1 mouse cellular context compared by ENCODE assay signal in genomic region chr4:133672845-133673647, GRCm38 (mm10).
TF ChIP-seq lines count a peak whose summit lies in the region.

No protein-coding gene starts in this region.

TF ChIP-seq in MEL, 35 proteins besides CTCF, POLR2A, EP300 and RAD21 (continued from another document):
- TF ChIP-seq POLR2AphosphoS2 (IDR thresholded peaks at IDR 0.05; ENCODE audit: low read length) (no peak; the same call in 1 of the 2 replicates), NELFE (IDR thresholded peaks at IDR 0.05; ENCODE audit: low read depth, low read length) (peak; percentile 46), TAL1 (IDR thresholded peaks at IDR 0.05; ENCODE audit: low read length) (peak; percentile 77), UBTF (IDR thresholded peaks at IDR 0.05; ENCODE audit: borderline replicate concordance, insufficient read depth, low read depth, low read length) (0 out of 2 replicates have a peak, but pooled peaks have one; percentile 35), USF1 (IDR thresholded peaks at IDR 0.05; ENCODE audit: low read depth, low read length) (no peak), MAFK (IDR thresholded peaks at IDR 0.05; ENCODE audit: borderline replicate concordance, low read depth, low read length) (peak; percentile 87), GABPA (IDR thresholded peaks at IDR 0.05; ENCODE audit: low read depth, low read length) (no peak), MXI1 (IDR thresholded peaks at IDR 0.05; ENCODE audit: low read depth, low read length) (peak; percentile 64; the same call in 1 of the 2 replicates), MYB (IDR thresholded peaks at IDR 0.05; ENCODE audit: low read depth, low read length) (peak; percentile 98), CHD1 (IDR thresholded peaks at IDR 0.05; ENCODE audit: low read depth, low read length) (peak; percentile 97; the same call in 1 of the 2 replicates), KAT2A (conservative IDR thresholded peaks at IDR 0.05; ENCODE audit: low read depth, low read length) (no peak; the same call in 1 of the 2 replicates), ZC3H11A (IDR thresholded peaks at IDR 0.05; ENCODE audit: low read depth, low read length) (no peak), RCOR1 (IDR thresholded peaks at IDR 0.05; ENCODE audit: low read depth, low read length) (peak; percentile 98), MYC (IDR thresholded peaks at IDR 0.05; ENCODE audit: low read depth, low read length) (no peak; the same call in 1 of the 2 replicates), TCF12 (IDR thresholded peaks at IDR 0.05; ENCODE audit: low read depth, low read length) (peak; percentile 93), MAX (IDR thresholded peaks at IDR 0.05; ENCODE audit: low read length) (no peak), TBP (IDR thresholded peaks at IDR 0.05; ENCODE audit: low read depth, low read length) (peak; percentile 92), JUND (IDR thresholded peaks at IDR 0.05; ENCODE audit: low read depth, low read length) (peak; percentile 60; the same call in 1 of the 2 replicates), MAZ (IDR thresholded peaks at IDR 0.05; ENCODE audit: low read depth, low read length) (peak; percentile 93), ELF1 (IDR thresholded peaks at IDR 0.05; ENCODE audit: low read depth, low read length) (0 out of 2 replicates have a peak, but pooled peaks have one; percentile 39), POLR2AphosphoS5 (IDR thresholded peaks at IDR 0.05; ENCODE audit: borderline replicate concordance, low read depth, low read length) (no peak), NRF1 (IDR thresholded peaks at IDR 0.05; ENCODE audit: insufficient read depth, low read depth, low read length, poor library complexity, severe bottlenecking) (0 out of 2 replicates have a peak, but pooled peaks have one; percentile 0), SIN3A (IDR thresholded peaks at IDR 0.05; ENCODE audit: low read length) (peak; percentile 89), ZKSCAN1 (IDR thresholded peaks at IDR 0.05; ENCODE audit: low read depth, low read length) (no peak), ETS1 (IDR thresholded peaks at IDR 0.05; ENCODE audit: low read depth, low read length) (peak; percentile 85), SMC3 (IDR thresholded peaks at IDR 0.05; ENCODE audit: low read depth, low read length) (no peak)
